8 mouse cellular contexts compared by ENCODE assay signal in the genomic region with DNA sequence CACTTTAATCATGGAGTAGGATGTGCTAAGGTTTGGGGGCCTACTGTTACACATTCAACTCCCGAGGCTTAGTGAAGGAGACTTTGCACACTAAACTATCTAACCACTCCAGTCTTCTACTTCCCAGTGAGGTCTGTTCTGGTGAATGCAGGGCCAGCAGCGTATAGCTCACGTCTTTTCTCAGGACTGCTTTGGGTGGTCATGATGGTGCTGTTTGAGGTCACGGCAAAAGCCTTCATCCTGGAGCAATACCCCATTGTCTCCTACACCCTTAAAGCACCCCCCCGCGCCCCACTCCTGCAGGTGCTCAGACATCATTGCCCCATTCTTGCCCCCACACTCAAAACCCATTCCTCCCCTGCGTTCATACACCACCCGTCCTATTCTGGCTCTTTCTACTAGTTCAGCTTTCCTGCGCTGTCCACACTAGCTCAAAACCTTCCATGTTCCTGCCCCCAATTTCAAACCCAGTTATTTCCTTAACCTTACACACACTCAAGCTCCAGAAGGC. TPM values are rescaled to one million over a fixed set of nuclear protein-coding genes. Genes with fewer than 3 reads are reported as not detected.
DNase-seq lines count a peak whose midpoint lies in the region; ATAC-seq and TF ChIP-seq lines count a peak whose summit lies in the region.

No protein-coding gene starts in this region.

- H3K36me3 ChIP-seq in testis, adult 2 months (ENCODE audit: control insufficient read depth, insufficient read depth, low read length), result no peaks in the 10 kb centered on the region
- H3K36me3 ChIP-seq in limb, embryonic 14.5 days (ENCODE audit: control insufficient read depth, insufficient read depth, low read length), result peaks cover 10% of the 10 kb centered on the region

- DNase-seq in gastrocnemius, postnatal 10 days, result peak; percentile 10
- no peak for DNase-seq in gastrocnemius, adult 18-20 months (ENCODE audit: low spot score)
- DNase-seq in testis, postnatal 14 days (ENCODE audit: low spot score), result no peak
- DNase-seq in limb, embryonic 14.5 days (ENCODE audit: low spot score), result no peak
- DNase-seq in testis, postnatal 10 days (ENCODE audit: low spot score), result peak; percentile 56
- no peak for DNase-seq in spleen, postnatal 14 days (ENCODE audit: low spot score in 2 of 2)
- DNase-seq in left cerebral cortex, postnatal 36 days (ENCODE audit: low spot score in 2 of 2), result no peak

- H3K4me1 ChIP-seq in testis, adult 2 months (ENCODE audit: control insufficient read depth, insufficient read depth, low read length), result peaks cover 9% of the 10 kb centered on the region
- H3K4me1 ChIP-seq in limb, embryonic 14.5 days (ENCODE audit: control insufficient read depth, insufficient read depth, low read length), result peaks cover 8% of the 10 kb centered on the region

- TF ChIP-seq POLR2A in testis, adult 2 months (IDR thresholded peaks at IDR 0.05; ENCODE audit: control insufficient read depth, low read depth, low read length), result no peak
- no peak for TF ChIP-seq POLR2A in limb, embryonic 14.5 days (IDR thresholded peaks at IDR 0.05; ENCODE audit: borderline replicate concordance, extremely low read depth, insufficient read depth, insufficient read length)

- no peak for TF ChIP-seq CTCF in testis, adult 2 months (IDR thresholded peaks at IDR 0.05; ENCODE audit: control insufficient read depth, insufficient read depth, insufficient replicate concordance, low read depth, low read length)

- no peak for ATAC-seq in limb, embryonic 14.5 days (ENCODE audit: low FRiP score, low read depth)

- peak overlapping the region; percentile 66 for H3K9ac ChIP-seq in limb, embryonic 14.5 days (ENCODE audit: low read depth, low read length, severe bottlenecking)

- 21% methylated on average over 9 of the region's 9 CpGs for WGBS in limb, embryonic 14.5 days

- H3K27me3 ChIP-seq in testis, adult 2 months (ENCODE audit: control insufficient read depth, insufficient read depth, low read length), result no peaks in the 10 kb centered on the region
- H3K27me3 ChIP-seq in limb, embryonic 14.5 days (ENCODE audit: control insufficient read depth, insufficient read depth, low read length), result no peaks in the 10 kb centered on the region

- H3K4me2 ChIP-seq in limb, embryonic 14.5 days (replicated peaks; ENCODE audit: low read depth, low read length, severe bottlenecking), result peak overlapping the region; percentile 67

- H3K9me3 ChIP-seq in limb, embryonic 14.5 days (ENCODE audit: control insufficient read depth, low read length), result no peaks in the 10 kb centered on the region

- H3K27ac ChIP-seq in testis, adult 2 months (ENCODE audit: control insufficient read depth, insufficient read depth, low read depth, low read length), result no peak overlapping the region
- no peak overlapping the region for H3K27ac ChIP-seq in limb, embryonic 14.5 days (replicated peaks; ENCODE audit: low read depth, low read length)

- intact Hi-C loops in left cerebral cortex, postnatal 36 days (cut with DNase I), result loop anchor here (5.0 kb wide), 1 partner anchor 64 kb away; the partner anchor contains the start of gene Rab40b

- H3K4me3 ChIP-seq in testis, adult 2 months (ENCODE audit: control insufficient read depth, low read depth, low read length), result peak overlapping the region; percentile 96
- H3K4me3 ChIP-seq in limb, embryonic 14.5 days (replicated peaks; ENCODE audit: low read length), result peak overlapping the region; percentile 90

RNA-seq across cellular contexts. Expression of gene Tbcd, which starts 0.5 kb away (rescaled TPM):
- total RNA-seq in gastrocnemius, postnatal 10 days (2021), result 10 to 100 TPM; 18.4 to 18.8 TPM
- total RNA-seq in gastrocnemius, adult 18-20 months (2021), result 10 to 100 TPM; 14.7 to 15.6 TPM
- polyA plus RNA-seq in testis, adult 2 months (2012; rRNA removed), result 22.4 and 23.4 TPM in 2 replicates
- polyA plus RNA-seq in limb, embryonic 14.5 days (2012; rRNA removed), result 43.4 and 45.0 TPM in 2 replicates
- 38.7 and 42.0 TPM in 2 replicates for polyA plus RNA-seq in limb, embryonic 14.5 days (2014; fragmentation: Nextera tagmentation; extraction: Ambion mirVana)
- 10 to 100 TPM; 39.5 to 40.5 TPM for total RNA-seq in left cerebral cortex, postnatal 36 days (2021)

RNA-seq across cellular contexts. Expression of gene Fn3k, which starts 16.6 kb away (rescaled TPM):
- 1 to 10 TPM; 5.0 to 7.6 TPM for total RNA-seq in gastrocnemius, postnatal 10 days (2021)
- total RNA-seq in gastrocnemius, adult 18-20 months (2021), result 10 to 100 TPM; 18.3 to 24.5 TPM
- polyA plus RNA-seq in testis, adult 2 months (2012; rRNA removed), result 0.09 and 0.11 TPM in 2 replicates
- 1.2 and 1.3 TPM in 2 replicates for polyA plus RNA-seq in limb, embryonic 14.5 days (2012; rRNA removed)
- polyA plus RNA-seq in limb, embryonic 14.5 days (2014; fragmentation: Nextera tagmentation; extraction: Ambion mirVana), result 0.61 and 0.81 TPM in 2 replicates
- total RNA-seq in left cerebral cortex, postnatal 36 days (2021), result 10 to 100 TPM; 54.4 to 54.6 TPM

RNA-seq across cellular contexts. Expression of gene Fn3krp, which starts 30.1 kb away (rescaled TPM):
- total RNA-seq in gastrocnemius, postnatal 10 days (2021), result 1 to 10 TPM; 6.1 to 8.1 TPM
- total RNA-seq in gastrocnemius, adult 18-20 months (2021), result 1 to 10 TPM; 3.5 to 3.8 TPM
- 7.1 and 8.0 TPM in 2 replicates for polyA plus RNA-seq in testis, adult 2 months (2012; rRNA removed)
- 11.2 and 11.6 TPM in 2 replicates for polyA plus RNA-seq in limb, embryonic 14.5 days (2012; rRNA removed)
- 7.3 and 7.4 TPM in 2 replicates for polyA plus RNA-seq in limb, embryonic 14.5 days (2014; fragmentation: Nextera tagmentation; extraction: Ambion mirVana)
- total RNA-seq in left cerebral cortex, postnatal 36 days (2021), result 10 to 100 TPM; 45.3 to 50.6 TPM

Comparison
In these comparisons a context has a peak if more than half of its experiments do, and no peak if none do; other contexts are left out.
1. DNase-seq: peak in gastrocnemius, postnatal 10 days (single experiment) and testis, postnatal 10 days (single experiment); none in gastrocnemius, adult 18-20 months (single experiment), testis, postnatal 14 days (single experiment), limb, embryonic 14.5 days (single experiment), spleen, postnatal 14 days (0 of 2) and left cerebral cortex, postnatal 36 days (0 of 2).
2. RNA of gene Fn3krp, which starts 30.1 kb away (total RNA-seq): 45.3 to 50.6 TPM in left cerebral cortex, postnatal 36 days; 6.1 to 8.1 TPM in gastrocnemius, postnatal 10 days and 3.5 to 3.8 TPM in gastrocnemius, adult 18-20 months; every median in the first group is over 4 times any median in the second.